Mouse (Mus musculus): ENCODE data around the gene Sfxn5. TPM values are rescaled to one million over a fixed set of nuclear protein-coding genes. Genes with fewer than 3 reads are reported as not detected.
A peak's percentile ranks its signal among the peaks of the same experiment; 100 is the strongest.

Gene Sfxn5
- polyA plus RNA-seq, 1 experiment from 2014 or later, result 3.3 TPM

- Histone ChIP-seq H3K27me3 (ENCODE audit: insufficient read depth, low read length) (no peaks in the 10 kb centered on the region), H3K4me3 (ENCODE audit: low read depth, low read length) (no peak overlapping the region), H3K4me2 (ENCODE audit: low read depth, low read length) (no peak overlapping the region), H3K9me3 (ENCODE audit: low read length) (no peaks in the 10 kb centered on the region), H3K4me1 (ENCODE audit: insufficient read depth) (no peaks in the 10 kb centered on the region), H3K36me3 (replicated peaks; ENCODE audit: insufficient read depth, low read length) (no peaks in the 10 kb centered on the region), H3K9ac (replicated peaks) (no peak overlapping the region), H3K27ac (ENCODE audit: low read depth) (no peak overlapping the region)
- no peak for TF ChIP-seq EP300 (IDR thresholded peaks at IDR 0.05; ENCODE audit: low read depth)
- TF ChIP-seq CTCF (IDR thresholded peaks at IDR 0.05; ENCODE audit: low read depth), result no peak
- DNase-seq (no peak), ATAC-seq (no peak)
- WGBS (ENCODE audit: insufficient replicate concordance), result 62% methylated on average over 5 of the region's 5 CpGs
Observed at GRCm38 (mm10) chr6:85360311-85360710, 27.1 kb upstream of the Sfxn5 start.

- 59% methylated on average over 1 of the region's 1 CpGs for WGBS (ENCODE audit: insufficient replicate concordance)
- Histone ChIP-seq H3K27me3 (ENCODE audit: insufficient read depth, low read length) (no peaks in the 10 kb centered on the region), H3K4me2 (ENCODE audit: low read depth, low read length) (no peak overlapping the region), H3K4me1 (ENCODE audit: insufficient read depth) (no peaks in the 10 kb centered on the region), H3K9me3 (ENCODE audit: low read length) (no peaks in the 10 kb centered on the region), H3K36me3 (replicated peaks; ENCODE audit: insufficient read depth, low read length) (no peaks in the 10 kb centered on the region), H3K4me3 (ENCODE audit: low read depth, low read length) (no peak overlapping the region), H3K27ac (ENCODE audit: low read depth) (no peak overlapping the region), H3K9ac (replicated peaks) (no peak overlapping the region)
- no peak for ATAC-seq
- no peak for DNase-seq
- no peak for TF ChIP-seq CTCF (IDR thresholded peaks at IDR 0.05; ENCODE audit: low read depth)
- TF ChIP-seq EP300 (IDR thresholded peaks at IDR 0.05; ENCODE audit: low read depth), result no peak
Observed at GRCm38 (mm10) chr6:85358877-85359276, 25.7 kb upstream of the Sfxn5 start.

- H3K4me1 ChIP-seq (ENCODE audit: insufficient read depth), result no peaks in the 10 kb centered on the region
- no peak overlapping the region for H3K9ac ChIP-seq (replicated peaks)
- no peak overlapping the region for H3K27ac ChIP-seq (ENCODE audit: low read depth)
- 47% methylated on average over 4 of the region's 4 CpGs for WGBS (ENCODE audit: insufficient replicate concordance)
- no peaks in the 10 kb centered on the region for H3K36me3 ChIP-seq (replicated peaks; ENCODE audit: insufficient read depth, low read length)
- no peak overlapping the region for H3K4me2 ChIP-seq (ENCODE audit: low read depth, low read length)
- no peak for DNase-seq
- H3K9me3 ChIP-seq (ENCODE audit: low read length), result no peaks in the 10 kb centered on the region
- TF ChIP-seq EP300 (IDR thresholded peaks at IDR 0.05; ENCODE audit: low read depth), result no peak
- TF ChIP-seq CTCF (IDR thresholded peaks at IDR 0.05; ENCODE audit: low read depth), result no peak
- no peaks in the 10 kb centered on the region for H3K27me3 ChIP-seq (ENCODE audit: insufficient read depth, low read length)
- H3K4me3 ChIP-seq (ENCODE audit: low read depth, low read length), result no peak overlapping the region
- ATAC-seq, result no peak
Observed at GRCm38 (mm10) chr6:85356682-85357465, 23.7 kb upstream of the Sfxn5 start.

- Histone ChIP-seq H3K4me3 (ENCODE audit: low read depth, low read length) (no peak overlapping the region), H3K36me3 (replicated peaks; ENCODE audit: insufficient read depth, low read length) (no peaks in the 10 kb centered on the region), H3K4me1 (ENCODE audit: insufficient read depth) (no peaks in the 10 kb centered on the region), H3K9ac (replicated peaks) (no peak overlapping the region), H3K27me3 (ENCODE audit: insufficient read depth, low read length) (no peaks in the 10 kb centered on the region), H3K27ac (ENCODE audit: low read depth) (no peak overlapping the region), H3K9me3 (ENCODE audit: low read length) (no peaks in the 10 kb centered on the region), H3K4me2 (ENCODE audit: low read depth, low read length) (no peak overlapping the region)
- no peak for ATAC-seq
- no peak for DNase-seq
- 87% methylated on average over 2 of the region's 2 CpGs for WGBS (ENCODE audit: insufficient replicate concordance)
- TF ChIP-seq EP300 (IDR thresholded peaks at IDR 0.05; ENCODE audit: low read depth) (no peak), CTCF (IDR thresholded peaks at IDR 0.05; ENCODE audit: low read depth) (no peak)
Observed at GRCm38 (mm10) chr6:85355753-85356152, 22.5 kb upstream of the Sfxn5 start.

- Histone ChIP-seq H3K9me3 (ENCODE audit: low read length) (no peaks in the 10 kb centered on the region), H3K27ac (ENCODE audit: low read depth) (no peak overlapping the region), H3K4me3 (ENCODE audit: low read depth, low read length) (no peak overlapping the region), H3K4me2 (ENCODE audit: low read depth, low read length) (no peak overlapping the region), H3K36me3 (replicated peaks; ENCODE audit: insufficient read depth, low read length) (no peaks in the 10 kb centered on the region), H3K27me3 (ENCODE audit: insufficient read depth, low read length) (no peaks in the 10 kb centered on the region), H3K9ac (replicated peaks) (no peak overlapping the region), H3K4me1 (ENCODE audit: insufficient read depth) (no peaks in the 10 kb centered on the region)
- 82% methylated on average over 6 of the region's 6 CpGs for WGBS (ENCODE audit: insufficient replicate concordance)
- DNase-seq (no peak), ATAC-seq (no peak)
- no peak for TF ChIP-seq EP300 (IDR thresholded peaks at IDR 0.05; ENCODE audit: low read depth)
- TF ChIP-seq CTCF (IDR thresholded peaks at IDR 0.05; ENCODE audit: low read depth), result no peak
Observed at GRCm38 (mm10) chr6:85354709-85355108, 21.5 kb upstream of the Sfxn5 start.

GRCm38 (mm10) chr6:85353706-85354105, 20.5 kb upstream of the Sfxn5 start:
- Histone ChIP-seq H3K9me3 (ENCODE audit: low read length) (no peaks in the 10 kb centered on the region), H3K4me1 (ENCODE audit: insufficient read depth) (no peaks in the 10 kb centered on the region), H3K4me2 (ENCODE audit: low read depth, low read length) (no peak overlapping the region), H3K9ac (replicated peaks) (no peak overlapping the region), H3K27ac (ENCODE audit: low read depth) (no peak overlapping the region), H3K27me3 (ENCODE audit: insufficient read depth, low read length) (no peaks in the 10 kb centered on the region), H3K4me3 (ENCODE audit: low read depth, low read length) (no peak overlapping the region), H3K36me3 (replicated peaks; ENCODE audit: insufficient read depth, low read length) (no peaks in the 10 kb centered on the region)
- ATAC-seq (no peak), DNase-seq (no peak)
- WGBS (ENCODE audit: insufficient replicate concordance), result 64% methylated on average over 3 of the region's 3 CpGs
- TF ChIP-seq CTCF (IDR thresholded peaks at IDR 0.05; ENCODE audit: low read depth) (peak; percentile 40), EP300 (IDR thresholded peaks at IDR 0.05; ENCODE audit: low read depth) (no peak)
